Mouse (Mus musculus): ENCODE results near the gene Tex13a. TPM values are rescaled to one million over a fixed set of nuclear protein-coding genes. Genes with fewer than 3 reads are reported as not detected.

The Tex13a gene
- not detected in 2 replicates for polyA plus RNA-seq (2015; fragmentation: Nextera tagmentation; extraction: Ambion mirVana)

GRCm38 (mm10) chrX:138209480-138209879, at the start of gene Tex13a:
Tex13a (minus strand) TSS chrX:138209580.

